In genomic region chrX:103623411-103623845, GRCm38 (mm10) we compare ENCODE assay signal across 8 mouse cellular contexts. TPM values are rescaled to one million over a fixed set of nuclear protein-coding genes. Genes with fewer than 3 reads are reported as not detected.
DNase-seq lines count a peak whose midpoint lies in the region; ATAC-seq lines count a peak whose summit lies in the region.

No protein-coding gene starts in this region.

- no peak for ATAC-seq in liver, embryonic 15.5 days (ENCODE audit: insufficient read depth)

- peak; percentile 30 for DNase-seq in urinary bladder, adult 2 months (ENCODE audit: low spot score)
- no peak for DNase-seq in urinary bladder, postnatal 10 days (ENCODE audit: low spot score)
- DNase-seq in embryo, embryonic 10 days (ENCODE audit: low spot score), result peak; percentile 63
- DNase-seq in heart, adult 8-10 months (ENCODE audit: low spot score), result peak; percentile 13
- DNase-seq in kidney, adult 9 months, result peak; percentile 29
- peak; percentile 33 for DNase-seq in neural tube, embryonic 10.5 days (ENCODE audit: extremely low spot score, low spot score)
- peak; percentile 43 for DNase-seq in testis, postnatal 10 days (ENCODE audit: low spot score)

- H3K4me2 ChIP-seq in liver, embryonic 15.5 days, result peak overlapping the region; percentile 79

- H3K27ac ChIP-seq in liver, embryonic 15.5 days (replicated peaks), result peak overlapping the region; percentile 70; the same call in 1 of the 2 replicates

- peaks cover 21% of the 10 kb centered on the region for H3K27me3 ChIP-seq in liver, embryonic 15.5 days

- H3K36me3 ChIP-seq in liver, embryonic 15.5 days (replicated peaks), result no peaks in the 10 kb centered on the region

- WGBS in liver, embryonic 15.5 days (ENCODE audit: insufficient replicate concordance), result under 1% methylated on average over 28 of the region's 28 CpGs

- no peaks in the 10 kb centered on the region for H3K9me3 ChIP-seq in liver, embryonic 15.5 days (replicated peaks)

- peak overlapping the region; percentile 59 for H3K9ac ChIP-seq in liver, embryonic 15.5 days

- H3K4me1 ChIP-seq in liver, embryonic 15.5 days (replicated peaks), result peaks cover 23% of the 10 kb centered on the region

- H3K4me3 ChIP-seq in liver, embryonic 15.5 days (replicated peaks), result peak overlapping the region; percentile 62

RNA-seq across cellular contexts. Expression of gene Zcchc13, which starts 7.0 kb away (rescaled TPM):
- 0.14 and 0.31 TPM in 2 replicates for polyA plus RNA-seq in urinary bladder, adult 2 months (2012; rRNA removed)
- not detected for total RNA-seq in heart, adult 8-10 months (2022)
- not detected in 2 replicates for polyA plus RNA-seq in liver, embryonic 15.5 days (2015; fragmentation: Nextera tagmentation; extraction: Ambion mirVana)
